Mouse (Mus musculus) embryonic fibroblast, embryonic 13.5 days (primary cell): ENCODE results near the gene Nln. TPM values are rescaled to one million over a fixed set of nuclear protein-coding genes. Genes with fewer than 3 reads are reported as not detected.

ENCODE experiments used
- H3K27ac ChIP-seq: 2 replicates; pipeline ENCODE4 v1.5.1; 2012; ENCODE audit warnings: low read length, control low read depth, inconsistent platforms; ENCODE audit not compliant: insufficient read depth
- H3K4me1 ChIP-seq: 2 replicates; pipeline ENCODE4 v1.6.1; 2011; ENCODE audit warnings: low read length; ENCODE audit not compliant: control insufficient read depth, insufficient read depth
- H3K4me3 ChIP-seq: 2 replicates; pipeline ENCODE4 v1.5.1; 2011; ENCODE audit warnings: mild to moderate bottlenecking, control low read depth, low read length; ENCODE audit not compliant: insufficient read depth
- CTCF ChIP-seq: IDR thresholded peaks from 2 replicates; pipeline ENCODE4 v1.5.1; 2011; ENCODE audit warnings: mild to moderate bottlenecking, control low read depth, low read length, moderate library complexity, borderline replicate concordance; ENCODE audit not compliant: insufficient read depth
- POLR2A ChIP-seq: IDR thresholded peaks from 2 replicates; pipeline ENCODE4 v1.6.1; 2011; ENCODE audit warnings: low read depth, mild to moderate bottlenecking, control low read depth, low read length, moderate library complexity
- polyA plus RNA-seq: library from polyadenylated mRNA; stranded (reverse); fragments of >200 nt; gene quantifications from 2 replicates; pipeline ENCODE4 v1.2.4, GENCODE M21; 2011; ENCODE audit warnings: low read depth; ENCODE audit not compliant: missing spikeins, insufficient read length

Gene Nln
- polyA plus RNA-seq, 1 experiment = 44.0 TPM

DNA sequence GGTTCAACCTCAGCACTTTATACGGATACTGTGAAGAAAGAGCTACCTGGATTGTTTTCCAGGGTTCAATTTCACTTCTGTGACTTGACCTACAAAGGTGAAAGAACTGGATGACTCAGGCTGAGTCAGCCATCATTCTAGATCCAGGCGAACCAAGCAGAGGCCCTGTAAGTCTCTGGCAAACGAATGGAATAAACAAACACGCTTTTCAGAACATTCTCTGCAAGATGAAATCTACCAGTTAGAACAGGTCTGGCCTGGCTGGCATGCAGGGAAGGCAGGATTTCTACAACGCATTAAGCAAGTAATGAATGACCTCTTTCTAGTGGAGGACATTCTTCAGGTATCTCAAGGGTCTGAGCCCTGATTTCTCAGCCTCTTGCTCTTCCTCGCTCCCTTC is 131.6 kb downstream of the Nln start:
- no peak for TF ChIP-seq POLR2A
- no peak for TF ChIP-seq CTCF
- Histone ChIP-seq H3K4me3 (no peak overlapping the region), H3K4me1 (peaks cover 9% of the 10 kb centered on the region), H3K27ac (peak overlapping the region; percentile 79)

DNA sequence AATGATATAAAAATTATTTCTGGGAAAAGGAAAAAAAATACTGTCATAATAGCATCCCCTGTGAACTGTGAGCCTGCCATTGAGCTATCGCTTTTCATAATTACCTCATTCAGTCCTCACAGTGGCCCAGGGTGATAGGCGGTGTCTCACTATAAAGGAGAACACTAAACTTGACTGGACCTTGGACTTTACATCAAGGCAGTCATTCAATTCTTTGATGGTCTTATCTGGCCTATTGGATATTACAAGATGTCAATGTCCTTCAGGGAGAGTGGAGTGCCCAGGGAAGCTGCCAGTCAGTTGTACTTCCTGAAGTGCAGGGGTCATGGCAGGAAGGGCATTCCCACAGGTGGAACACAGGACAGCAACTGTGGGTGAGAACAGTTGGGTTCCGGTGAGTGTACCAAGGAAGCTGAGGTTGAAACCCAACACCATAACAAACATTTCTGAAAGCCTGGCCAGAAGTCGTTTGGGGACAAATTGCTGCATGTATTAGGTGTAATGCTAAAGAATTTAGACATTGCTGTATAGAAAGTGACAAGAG is 133.2 kb downstream of the Nln start:
- Histone ChIP-seq H3K4me3 (no peak overlapping the region), H3K4me1 (peaks cover 9% of the 10 kb centered on the region), H3K27ac (no peak overlapping the region)
- TF ChIP-seq POLR2A (no peak), CTCF (no peak)

DNA sequence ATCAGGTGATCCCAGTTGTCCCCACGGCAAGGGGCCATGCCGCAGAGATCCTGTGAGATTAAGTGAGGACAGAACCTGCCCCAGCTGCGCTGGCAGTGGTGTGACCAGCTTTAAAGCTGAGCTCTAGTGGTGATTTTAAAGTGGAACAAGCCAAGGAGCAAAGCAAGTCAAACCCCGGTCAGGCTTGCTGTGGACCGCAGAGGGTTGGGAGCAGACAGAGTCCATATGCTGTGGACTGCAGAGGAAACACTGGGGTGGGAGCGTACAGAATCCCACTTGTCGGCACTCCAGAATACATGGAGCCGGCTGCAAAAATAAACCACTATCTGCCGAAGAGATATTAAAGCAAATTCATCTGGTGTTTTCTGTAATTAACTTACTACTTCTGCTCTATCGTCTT is 134.3 kb downstream of the Nln start:
- Histone ChIP-seq H3K4me1 (peaks cover 11% of the 10 kb centered on the region), H3K4me3 (no peak overlapping the region), H3K27ac (no peak overlapping the region)
- TF ChIP-seq POLR2A (no peak), CTCF (no peak)

- H3K4me1 ChIP-seq = peaks cover 11% of the 10 kb centered on the region
- no peak for TF ChIP-seq CTCF
- no peak for TF ChIP-seq POLR2A
- H3K27ac ChIP-seq = no peak overlapping the region
- H3K4me3 ChIP-seq = no peak overlapping the region
Observed at GRCm38 (mm10) chr13:103973977-103974376, 135.4 kb downstream of the Nln start.

Other genes starting within 250 kb of the Nln start
- gene Erbin, start 189.1 kb downstream of the Nln start, polyA plus RNA-seq = 105 and 138 TPM in 2 replicates
- gene Sgtb, start 127 bp upstream of the Nln start, polyA plus RNA-seq = 6.8 and 7.2 TPM in 2 replicates
- gene Trappc13, start 68.9 kb upstream of the Nln start, polyA plus RNA-seq = 55.4 and 57.5 TPM in 2 replicates
- 17.7 and 22.9 TPM in 2 replicates for gene Trim23, start 69.2 kb upstream of the Nln start, polyA plus RNA-seq
- gene Cenpk, start 119.0 kb upstream of the Nln start, polyA plus RNA-seq = 12.5 and 23.2 TPM in 2 replicates
- gene Ppwd1, start 119.2 kb upstream of the Nln start, polyA plus RNA-seq = 14.7 and 20.8 TPM in 2 replicates
- 27.4 and 29.4 TPM in 2 replicates for gene Adamts6, start 178.2 kb upstream of the Nln start, polyA plus RNA-seq